Mouse (Mus musculus) kidney, adult 2 months (tissue): ENCODE data around the gene Wdr76. TPM values are rescaled to one million over a fixed set of nuclear protein-coding genes. Genes with fewer than 3 reads are reported as not detected.

Experiments used
- DNase-seq: peaks from one replicate; pipeline ENCODE4 v3.0.0; 2021
- H3K27ac ChIP-seq: fragments of 200-500 bp; 2 replicates; pipeline ENCODE4 v1.5.1; 2012; ENCODE audit warnings: low read depth, low read length, control low read depth, inconsistent platforms; ENCODE audit not compliant: insufficient read depth
- H3K27me3 ChIP-seq: fragments of 200-500 bp; replicated peaks from 2 replicates; pipeline ENCODE4 v1.6.1; 2012; ENCODE audit warnings: mild to moderate bottlenecking, moderate library complexity, low read length, inconsistent platforms; ENCODE audit not compliant: control insufficient read depth, insufficient read depth
- H3K36me3 ChIP-seq: fragments of 200-500 bp; 2 replicates; pipeline ENCODE4 v1.6.1; 2012; ENCODE audit warnings: mild to moderate bottlenecking, moderate library complexity, low read length, inconsistent platforms; ENCODE audit not compliant: control insufficient read depth, insufficient read depth
- H3K4me1 ChIP-seq: fragments of 200-500 bp; 2 replicates; pipeline ENCODE4 v1.6.1; 2011; ENCODE audit warnings: low read length; ENCODE audit not compliant: control insufficient read depth, insufficient read depth
- H3K4me3 ChIP-seq: fragments of 200-500 bp; 2 replicates; pipeline ENCODE4 v1.5.1; 2011; ENCODE audit warnings: mild to moderate bottlenecking, low read depth, low read length, control low read depth; ENCODE audit not compliant: insufficient read depth
- CTCF ChIP-seq: fragments of 200-500 bp; conservative IDR thresholded peaks from 2 replicates; pipeline ENCODE4 v1.5.1; 2011; ENCODE audit warnings: low read depth, mild to moderate bottlenecking, control low read depth, low read length, moderate library complexity, mixed read lengths; ENCODE audit not compliant: insufficient read depth, insufficient read length
- POLR2A ChIP-seq: fragments of 200-500 bp; IDR thresholded peaks from one replicate; pipeline ENCODE4 v1.6.1; 2011; ENCODE audit warnings: low read depth, low read length, control low read depth
- WGBS: fragments of 180-500 bp; shearing (Covaris S2); methylation state at CpG from one replicate; pipeline ENCODE4 v1.1.7; 2018; 5-methylcytosine and 5-hydroxymethylcytosine counted together
- polyA plus RNA-seq: library from polyadenylated mRNA; depleted of rRNA; stranded (reverse); fragments of >200 nt; gene quantifications from 2 replicates; pipeline ENCODE4 v1.2.3, GENCODE M21; 2012

Wdr76 gene
- polyA plus RNA-seq, 1 experiment: 2.0 TPM

DNA sequence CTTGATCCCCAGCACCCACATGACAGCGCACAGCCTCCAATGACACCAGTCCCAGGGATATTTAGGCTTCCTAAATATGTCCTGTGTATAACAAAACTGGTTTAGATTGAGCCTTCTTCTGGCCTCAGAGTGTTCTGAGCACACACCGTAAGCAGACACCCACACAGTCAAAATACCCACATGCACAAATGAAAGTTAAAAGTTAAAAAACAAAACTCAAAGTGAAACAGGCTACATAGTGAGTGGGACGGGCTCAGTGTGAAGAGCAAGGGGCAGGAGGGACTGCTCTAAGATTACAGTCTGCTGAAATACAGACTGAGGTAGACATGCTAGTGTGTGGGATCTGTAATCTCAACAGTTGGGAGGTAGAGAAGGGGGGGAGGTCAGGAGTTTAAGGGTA, 63.5 kb downstream of the Wdr76 start:
- Histone ChIP-seq H3K4me3 (no peak overlapping the region), H3K36me3 (no peaks in the 10 kb centered on the region), H3K27ac (no peak overlapping the region), H3K4me1 (no peaks in the 10 kb centered on the region), H3K27me3 (no peaks in the 10 kb centered on the region)
- DNase-seq: no peak
- WGBS: 76% methylated on average over 3 of the region's 3 CpGs
- no peak for TF ChIP-seq CTCF
- no peak for TF ChIP-seq POLR2A

DNA sequence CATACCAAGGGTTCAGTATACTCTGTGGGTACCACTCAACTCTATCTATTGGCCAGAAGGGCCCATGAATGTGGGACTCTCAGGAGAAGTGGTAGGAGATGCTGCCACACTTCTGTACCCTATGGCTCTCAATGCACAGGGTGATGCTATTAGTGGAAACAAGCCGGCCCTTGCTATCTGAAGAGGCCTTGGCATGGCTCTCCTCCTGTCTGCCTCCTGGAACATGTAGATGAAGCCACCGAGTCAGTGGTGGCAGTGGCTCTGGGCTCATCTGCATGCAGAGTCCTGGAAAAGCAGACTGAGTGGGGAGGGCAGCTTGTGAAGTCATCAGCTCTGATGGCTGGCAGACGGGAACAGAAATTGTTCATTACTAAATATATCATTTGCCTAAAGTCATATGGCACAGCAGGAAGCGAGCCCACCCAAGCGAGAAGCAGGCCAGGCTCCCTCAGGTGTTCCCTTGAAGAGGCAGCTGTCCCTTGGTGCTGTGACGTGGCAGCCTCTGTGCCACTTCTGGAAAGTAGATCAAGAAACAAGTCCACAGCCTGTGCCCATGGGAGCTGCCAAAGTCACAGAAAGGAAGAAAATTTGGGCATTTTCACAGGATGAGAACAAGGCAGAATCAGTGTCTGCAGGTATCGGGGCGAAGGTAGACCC, 64.6 kb downstream of the Wdr76 start:
- H3K4me1 ChIP-seq: no peaks in the 10 kb centered on the region
- DNase-seq: no peak
- H3K27ac ChIP-seq: no peak overlapping the region
- H3K4me3 ChIP-seq: no peak overlapping the region
- 61% methylated on average over 8 of the region's 8 CpGs for WGBS
- TF ChIP-seq POLR2A (no peak), CTCF (no peak)
- H3K27me3 ChIP-seq: no peaks in the 10 kb centered on the region
- no peaks in the 10 kb centered on the region for H3K36me3 ChIP-seq

DNA sequence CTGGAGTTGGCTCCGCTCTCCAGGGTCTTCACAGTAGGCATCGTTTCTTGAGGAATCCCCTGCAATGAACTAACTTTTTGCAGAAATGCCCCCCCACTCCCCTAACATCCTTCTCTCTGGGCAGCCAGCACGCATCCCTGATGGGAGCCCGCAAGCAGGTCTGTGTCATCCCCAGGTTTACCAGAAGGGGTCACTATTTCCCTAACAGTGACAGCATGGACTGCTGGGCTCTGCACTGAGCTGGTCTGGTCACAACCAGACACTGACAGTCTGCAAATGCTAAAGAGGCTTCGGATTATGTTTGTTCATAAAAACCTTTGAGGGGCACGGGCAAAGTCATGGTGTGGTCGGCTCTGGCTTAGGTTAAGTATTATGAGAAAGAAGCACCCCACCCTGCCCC, 65.3 kb downstream of the Wdr76 start:
- DNase-seq: peak; percentile 82
- WGBS: 9% methylated on average over 7 of the region's 7 CpGs
- H3K27me3 ChIP-seq: no peaks in the 10 kb centered on the region
- no peak for TF ChIP-seq POLR2A
- peak; percentile 96 for TF ChIP-seq CTCF
- no peak overlapping the region for H3K4me3 ChIP-seq
- H3K36me3 ChIP-seq: no peaks in the 10 kb centered on the region
- no peaks in the 10 kb centered on the region for H3K4me1 ChIP-seq
- H3K27ac ChIP-seq: no peak overlapping the region

DNA sequence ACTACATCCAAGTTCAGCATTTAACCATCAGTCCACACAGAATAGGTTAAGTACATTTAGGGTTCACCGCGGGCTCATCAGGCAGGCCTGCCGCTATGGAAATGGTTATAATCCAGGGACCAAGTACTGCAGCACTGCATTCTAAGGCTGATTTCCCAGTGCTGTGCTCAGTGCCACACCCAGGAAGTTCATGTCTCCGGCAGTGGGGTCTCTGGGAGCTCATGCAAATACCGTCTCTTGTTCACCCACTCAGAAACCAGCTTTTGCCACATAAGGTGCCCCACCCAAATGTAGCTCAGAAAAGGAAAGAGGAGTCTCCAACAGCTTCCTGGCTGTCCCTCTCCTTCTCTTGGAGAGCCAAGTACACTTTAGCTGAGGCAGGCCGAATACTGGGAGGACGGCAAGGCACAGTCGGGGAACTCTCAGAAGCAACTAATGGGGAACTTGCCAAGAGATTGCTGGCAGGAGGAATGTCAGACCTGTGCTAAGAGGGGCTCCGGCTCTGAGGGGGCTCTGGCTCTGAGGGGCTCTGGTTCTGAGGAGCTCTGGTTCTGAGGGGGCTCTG, 67.6 kb downstream of the Wdr76 start:
- WGBS: 64% methylated on average over 9 of the region's 9 CpGs
- H3K4me1 ChIP-seq: no peaks in the 10 kb centered on the region
- no peak overlapping the region for H3K27ac ChIP-seq
- no peak overlapping the region for H3K4me3 ChIP-seq
- no peak for TF ChIP-seq POLR2A
- no peak for TF ChIP-seq CTCF
- peak; percentile 19 for DNase-seq
- no peaks in the 10 kb centered on the region for H3K27me3 ChIP-seq
- no peaks in the 10 kb centered on the region for H3K36me3 ChIP-seq

DNA sequence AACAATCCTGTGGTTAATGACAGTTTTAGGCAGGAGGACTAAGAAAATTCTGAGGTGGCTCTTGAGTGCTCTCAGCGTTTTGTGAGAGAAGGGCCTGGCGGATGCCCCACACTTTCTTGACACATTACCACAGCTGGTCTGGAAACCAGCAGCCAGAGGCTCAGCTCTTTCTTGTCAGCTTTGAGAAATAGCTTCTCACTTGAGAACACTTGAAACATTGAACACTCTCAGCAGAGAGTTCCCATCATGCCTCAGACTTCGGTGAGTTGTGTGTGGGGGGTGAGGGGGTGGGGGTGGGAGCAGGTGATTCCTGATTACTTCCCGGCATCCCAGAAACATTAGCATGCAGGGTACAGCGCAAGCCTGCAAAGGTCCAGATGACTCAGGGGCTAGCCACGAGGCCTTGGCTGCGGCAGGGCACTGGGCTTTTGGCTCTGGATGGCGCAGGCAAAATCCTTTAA, 69.2 kb downstream of the Wdr76 start:
- H3K4me3 ChIP-seq: no peak overlapping the region
- no peak for DNase-seq
- 59% methylated on average over 8 of the region's 8 CpGs for WGBS
- no peak overlapping the region for H3K27ac ChIP-seq
- TF ChIP-seq CTCF: no peak
- no peak for TF ChIP-seq POLR2A
- no peaks in the 10 kb centered on the region for H3K36me3 ChIP-seq
- no peaks in the 10 kb centered on the region for H3K27me3 ChIP-seq
- no peaks in the 10 kb centered on the region for H3K4me1 ChIP-seq

DNA sequence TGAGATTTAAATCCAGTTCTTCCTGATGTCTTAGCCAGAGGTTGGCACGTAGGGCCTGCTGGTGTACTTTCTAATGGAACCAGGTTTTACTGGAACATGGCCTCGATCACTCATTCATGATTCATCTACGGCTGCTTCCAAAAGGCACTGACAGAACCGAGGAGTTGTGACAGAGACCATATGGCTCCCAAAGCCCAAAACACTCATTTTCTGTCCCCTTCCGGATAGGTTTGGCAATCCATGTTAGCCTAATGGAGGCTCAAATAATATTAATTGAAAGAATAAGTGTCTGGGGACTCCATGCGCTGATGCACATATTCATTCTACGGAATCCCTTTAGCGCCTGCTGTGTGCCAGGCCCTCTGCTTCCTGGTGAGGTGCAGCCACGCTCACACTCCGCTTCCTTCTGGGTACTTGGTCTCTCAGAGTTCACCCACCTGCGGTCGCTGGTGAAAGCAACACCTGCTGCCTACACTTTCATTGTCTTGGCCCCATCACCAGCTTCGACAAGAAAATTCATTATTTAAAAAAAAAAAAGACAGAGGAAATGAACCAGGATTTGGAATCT, 76.4 kb downstream of the Wdr76 start:
- 77% methylated on average over 13 of the region's 13 CpGs for WGBS
- DNase-seq: no peak

DNA sequence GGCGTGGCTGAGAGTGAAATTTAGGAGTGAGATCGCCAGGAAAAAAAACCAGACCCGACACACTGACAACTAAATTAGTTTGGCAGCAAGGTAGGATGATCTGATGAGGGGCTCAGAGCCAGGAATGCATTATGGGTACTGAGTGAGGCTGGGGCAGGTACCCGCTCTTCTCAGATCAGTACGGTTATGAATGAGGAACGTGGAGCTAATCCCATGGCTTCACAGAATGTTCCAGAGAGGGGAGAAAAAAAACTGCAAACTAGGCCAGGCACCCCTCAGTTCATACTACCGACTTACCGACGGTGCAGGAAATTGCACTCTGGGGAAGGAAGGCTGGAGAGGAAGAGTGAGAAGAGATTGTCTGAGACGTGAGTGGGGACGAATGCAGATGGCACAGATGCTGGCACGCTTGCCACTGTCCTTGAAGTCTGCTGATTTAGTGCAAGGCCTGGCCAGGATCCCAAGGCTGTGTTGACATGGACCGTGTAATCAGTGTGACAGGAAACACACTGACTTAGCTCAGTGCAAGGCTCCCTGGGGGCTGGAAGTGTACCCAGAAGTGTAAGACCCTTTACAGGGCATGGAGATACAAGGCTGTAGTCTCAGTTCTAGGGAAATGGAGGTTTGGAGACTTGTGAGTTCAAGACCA, 77.1 kb downstream of the Wdr76 start:
- no peak overlapping the region for H3K27ac ChIP-seq
- no peaks in the 10 kb centered on the region for H3K36me3 ChIP-seq
- H3K4me1 ChIP-seq: no peaks in the 10 kb centered on the region
- no peak overlapping the region for H3K4me3 ChIP-seq
- WGBS: 61% methylated on average over 13 of the region's 13 CpGs
- TF ChIP-seq CTCF: no peak
- no peak for TF ChIP-seq POLR2A
- no peaks in the 10 kb centered on the region for H3K27me3 ChIP-seq
- peak; percentile 47 for DNase-seq

More for the DNA sequence above, 76.4 kb downstream of the Wdr76 start:
- no peak overlapping the region for H3K27ac ChIP-seq
- no peaks in the 10 kb centered on the region for H3K36me3 ChIP-seq
- H3K4me3 ChIP-seq: no peak overlapping the region
- TF ChIP-seq CTCF: no peak
- TF ChIP-seq POLR2A: no peak
- no peaks in the 10 kb centered on the region for H3K4me1 ChIP-seq
- H3K27me3 ChIP-seq: no peaks in the 10 kb centered on the region
